Mouse (Mus musculus) granulocyte monocyte progenitor cell, adult 5-6 weeks (primary cell): ENCODE measurements at regions not wholly inside any gene's neighbourhood (a gene's known extent, or its start where the extent isn't known, plus 50 kb on each side); places are given as distances from the start of the nearest gene placed in this dataset.

Source experiments
- ATAC-seq: replicated peaks from 2 replicates; pipeline ENCODE4 v1.8.0; 2016; ENCODE audit warnings: mild to moderate bottlenecking, moderate TSS enrichment, inconsistent platforms; ENCODE audit not compliant: poor library complexity, severe bottlenecking

DNA sequence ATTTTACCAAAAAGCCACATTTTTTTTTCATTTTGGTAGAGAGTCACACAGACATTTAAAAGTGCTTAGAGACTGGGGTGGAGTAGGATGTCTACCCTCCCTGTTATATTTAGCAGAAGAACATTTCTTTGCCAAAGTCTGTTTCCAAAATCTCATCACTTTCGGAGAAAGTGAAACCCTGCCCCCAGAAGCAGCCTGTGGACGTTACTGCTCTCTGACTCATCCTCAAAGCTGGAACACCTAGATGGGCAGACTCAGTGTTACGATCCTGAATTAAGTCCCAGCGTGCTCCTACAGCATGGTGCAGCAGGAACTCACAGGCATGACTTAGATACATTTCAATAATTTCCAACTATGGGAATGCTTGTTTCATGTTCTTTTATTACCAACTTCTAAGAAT, 361.1 kb downstream of the Phkb start:
- no peak for ATAC-seq

DNA sequence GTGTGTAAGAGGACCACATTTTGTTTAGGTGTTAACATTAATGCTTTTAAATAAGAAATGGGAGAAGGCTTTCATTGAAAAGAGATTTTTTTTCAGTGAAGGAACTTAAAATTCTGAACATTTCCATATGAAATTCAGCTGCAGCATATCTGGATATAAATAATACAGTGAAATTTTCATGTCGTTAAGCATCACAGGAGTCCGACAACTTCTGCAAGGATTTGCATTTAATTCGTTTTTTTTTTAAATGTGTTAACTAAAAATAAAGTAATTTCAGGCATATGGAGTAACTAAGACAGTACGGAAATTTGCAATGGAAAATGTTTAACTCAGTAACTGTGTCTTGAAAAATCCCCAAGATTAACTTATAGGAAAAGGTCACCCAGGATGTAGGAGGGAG, 351.5 kb downstream of the Phkb start:
- ATAC-seq = no peak

GRCm38 (mm10) chr8:86184671-86185070, 343.9 kb downstream of the Phkb start:
- ATAC-seq = no peak

- ATAC-seq = no peak
Measured at GRCm38 (mm10) chr8:86180793-86181192, 340.0 kb downstream of the Phkb start.

DNA sequence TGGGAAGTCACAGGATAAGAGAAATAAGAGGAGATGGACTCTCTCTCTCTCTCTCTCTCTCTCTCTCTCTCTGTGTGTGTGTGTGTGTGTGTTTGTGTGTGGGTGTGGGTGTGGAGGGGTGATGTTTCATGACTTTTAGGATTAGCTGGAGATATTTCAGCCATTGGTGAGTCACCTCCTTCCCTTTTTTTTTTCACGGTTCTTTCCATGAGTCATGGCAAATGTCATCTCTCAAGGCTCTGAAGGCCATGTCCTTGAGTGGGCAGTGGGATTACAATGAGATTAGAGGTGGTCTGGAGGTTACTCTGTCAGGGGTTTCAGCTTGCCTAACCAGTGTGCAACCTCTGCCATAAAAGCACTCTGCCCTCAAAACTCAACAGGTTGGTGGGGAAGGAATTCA, 329.3 kb downstream of the Phkb start:
- ATAC-seq = no peak

- ATAC-seq = no peak
Measured at GRCm38 (mm10) chr8:86164818-86165217, 324.1 kb downstream of the Phkb start.

DNA sequence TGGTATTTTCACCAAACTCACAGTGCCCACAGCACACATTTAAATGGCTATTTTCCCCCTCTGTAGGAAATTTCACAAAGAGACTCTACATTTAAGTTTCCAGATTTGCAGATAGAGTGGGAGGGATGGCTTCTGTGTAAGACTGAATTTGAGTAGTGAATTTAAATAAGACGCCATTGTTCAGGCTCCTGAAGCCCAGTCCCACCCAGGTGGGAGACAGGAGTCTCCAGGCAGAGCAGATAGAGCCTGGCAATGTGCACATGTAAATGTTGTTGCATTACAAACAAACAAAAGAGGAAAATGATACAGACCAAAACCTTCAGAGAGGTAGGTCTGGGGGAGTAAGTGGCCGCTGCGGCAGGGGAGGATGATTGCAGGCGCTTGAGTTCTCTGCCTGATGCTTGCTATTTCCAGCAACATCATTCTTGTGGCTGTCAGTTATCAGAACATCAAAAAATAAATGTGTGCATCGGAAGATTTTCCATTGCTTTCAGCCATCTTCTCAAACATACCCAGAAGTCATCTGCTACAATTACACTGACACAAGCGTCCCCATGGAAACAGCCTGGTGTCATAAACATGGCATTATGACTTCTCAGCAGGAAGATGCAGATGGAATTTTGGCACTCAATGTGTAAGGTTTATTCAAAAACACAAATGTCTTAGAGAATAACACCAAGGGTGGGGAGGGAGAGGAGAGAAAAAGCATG, 318.5 kb downstream of the Phkb start:
- no peak for ATAC-seq

DNA sequence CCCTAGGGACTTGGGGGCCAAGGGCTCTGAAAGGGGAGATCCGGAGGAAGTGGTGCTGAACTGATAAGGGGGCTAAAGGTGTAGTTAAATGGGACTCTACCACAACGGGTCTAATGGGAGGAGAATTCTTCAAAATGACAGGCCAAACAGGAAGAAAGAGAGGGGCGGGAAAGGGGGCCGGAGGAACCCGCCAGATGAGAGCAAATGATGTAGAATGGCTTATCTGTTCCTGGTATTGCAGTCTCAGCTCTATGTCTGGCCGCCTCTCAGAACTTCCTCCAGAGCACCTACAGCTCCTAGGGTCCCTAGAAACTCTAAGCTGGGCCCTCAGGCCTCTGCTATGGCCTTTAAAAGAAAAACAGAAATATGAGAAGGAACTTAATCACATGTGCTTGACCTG, 306.8 kb downstream of the Phkb start:
- no peak for ATAC-seq

- no peak for ATAC-seq
Measured at GRCm38 (mm10) chr8:86125244-86125643, 284.5 kb downstream of the Phkb start.

- ATAC-seq = no peak
Measured at GRCm38 (mm10) chr8:86124655-86125054, 283.9 kb downstream of the Phkb start.
